ENCODE assay signal across 15 mouse cellular contexts in genomic region chr2:65893241-65893640, GRCm38 (mm10). TPM values are rescaled to one million over a fixed set of nuclear protein-coding genes. Genes with fewer than 3 reads are reported as not detected.
"Had no signal": no experiment of that assay in that cellular context is flagged by ENCODE, and none has a peak within 500 bp of the region (broad histone marks: within the 10 kb centered on the region; RNA-seq: fewer than 3 reads in every experiment).

No protein-coding gene starts in this region.

- ATAC-seq: lung, postnatal 0 days; midbrain, embryonic 13.5 days had no signal

- H3K9ac ChIP-seq: midbrain, embryonic 13.5 days; neural tube, embryonic 15.5 days had no signal

- H3K27ac ChIP-seq: layer of hippocampus, adult 2 months; limb, embryonic 10.5 days; midbrain, embryonic 13.5 days; neural tube, embryonic 15.5 days had no signal

- DNase-seq: kidney, adult 18-20 months; kidney, postnatal 10 days; kidney, postnatal 4 days; lung, adult 2 months; lung, postnatal 36 days; right cerebral cortex, adult 18-20 months; right cerebral cortex, postnatal 25 days; thymus, postnatal 36 days had no signal

- H3K4me2 ChIP-seq: midbrain, embryonic 13.5 days; neural tube, embryonic 15.5 days had no signal

- H3K9me3 ChIP-seq: limb, embryonic 10.5 days; midbrain, embryonic 13.5 days; neural tube, embryonic 15.5 days had no signal

- H3K4me3 ChIP-seq: layer of hippocampus, adult 2 months; limb, embryonic 10.5 days; midbrain, embryonic 13.5 days; myocyte; neural tube, embryonic 15.5 days had no signal

- H3K36me3 ChIP-seq: midbrain, embryonic 13.5 days; neural tube, embryonic 15.5 days had no signal

- H3K27me3 ChIP-seq: midbrain, embryonic 13.5 days; neural tube, embryonic 15.5 days had no signal

RNA-seq across cellular contexts. Expression of gene Csrnp3, which starts 47.7 kb away (rescaled TPM):
- total RNA-seq: megakaryocyte progenitor cell, adult 5-6 weeks had no signal
